Mouse (Mus musculus): ENCODE results near the gene She. TPM values are rescaled to one million over a fixed set of nuclear protein-coding genes. Genes with fewer than 3 reads are reported as not detected.

Gene She
- polyA plus RNA-seq, 1 experiment from 2014 or later: 11.2 TPM

DNA sequence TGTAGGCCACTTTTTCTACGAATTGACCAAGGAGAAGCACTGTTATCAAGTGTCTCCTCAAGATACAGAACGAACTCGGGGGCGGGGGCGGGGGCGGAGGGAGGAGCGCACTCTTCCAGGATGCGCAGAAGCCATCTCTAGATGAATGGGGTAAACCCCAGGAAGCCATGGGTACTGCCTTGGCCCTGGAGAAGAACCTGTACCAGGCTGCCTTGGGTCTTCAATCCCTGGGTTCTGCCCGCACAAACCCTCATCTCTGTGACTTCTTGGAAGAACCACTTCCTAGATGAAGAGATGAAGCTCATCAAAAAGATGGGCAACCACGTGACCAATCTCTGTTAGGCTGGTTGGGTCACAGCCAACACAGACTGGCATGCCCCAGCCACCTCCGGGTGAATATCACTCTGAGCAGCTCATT, 10.1 kb upstream of the She start:
- no peak overlapping the region for H3K4me3 ChIP-seq (ENCODE audit: low read depth, low read length)
- no peak overlapping the region for H3K9ac ChIP-seq (replicated peaks; ENCODE audit: low read depth)
- H3K4me2 ChIP-seq (replicated peaks; ENCODE audit: low read depth, low read length): no peak overlapping the region
- ATAC-seq (no peak), DNase-seq (ENCODE audit: low spot score) (no peak)
- TF ChIP-seq CTCF (IDR thresholded peaks at IDR 0.05): no peak
- TF ChIP-seq EP300 (IDR thresholded peaks at IDR 0.05): no peak
- no peaks in the 10 kb centered on the region for H3K9me3 ChIP-seq (ENCODE audit: low read length)
- 86% methylated on average over 11 of the region's 11 CpGs for WGBS
- no peaks in the 10 kb centered on the region for H3K27me3 ChIP-seq (replicated peaks; ENCODE audit: insufficient read depth, low read length)
- H3K4me1 ChIP-seq (ENCODE audit: insufficient read depth, low read depth, low read length): no peaks in the 10 kb centered on the region
- H3K36me3 ChIP-seq (ENCODE audit: insufficient read depth, low read length): no peaks in the 10 kb centered on the region
- H3K27ac ChIP-seq (ENCODE audit: low read length): no peak overlapping the region

DNA sequence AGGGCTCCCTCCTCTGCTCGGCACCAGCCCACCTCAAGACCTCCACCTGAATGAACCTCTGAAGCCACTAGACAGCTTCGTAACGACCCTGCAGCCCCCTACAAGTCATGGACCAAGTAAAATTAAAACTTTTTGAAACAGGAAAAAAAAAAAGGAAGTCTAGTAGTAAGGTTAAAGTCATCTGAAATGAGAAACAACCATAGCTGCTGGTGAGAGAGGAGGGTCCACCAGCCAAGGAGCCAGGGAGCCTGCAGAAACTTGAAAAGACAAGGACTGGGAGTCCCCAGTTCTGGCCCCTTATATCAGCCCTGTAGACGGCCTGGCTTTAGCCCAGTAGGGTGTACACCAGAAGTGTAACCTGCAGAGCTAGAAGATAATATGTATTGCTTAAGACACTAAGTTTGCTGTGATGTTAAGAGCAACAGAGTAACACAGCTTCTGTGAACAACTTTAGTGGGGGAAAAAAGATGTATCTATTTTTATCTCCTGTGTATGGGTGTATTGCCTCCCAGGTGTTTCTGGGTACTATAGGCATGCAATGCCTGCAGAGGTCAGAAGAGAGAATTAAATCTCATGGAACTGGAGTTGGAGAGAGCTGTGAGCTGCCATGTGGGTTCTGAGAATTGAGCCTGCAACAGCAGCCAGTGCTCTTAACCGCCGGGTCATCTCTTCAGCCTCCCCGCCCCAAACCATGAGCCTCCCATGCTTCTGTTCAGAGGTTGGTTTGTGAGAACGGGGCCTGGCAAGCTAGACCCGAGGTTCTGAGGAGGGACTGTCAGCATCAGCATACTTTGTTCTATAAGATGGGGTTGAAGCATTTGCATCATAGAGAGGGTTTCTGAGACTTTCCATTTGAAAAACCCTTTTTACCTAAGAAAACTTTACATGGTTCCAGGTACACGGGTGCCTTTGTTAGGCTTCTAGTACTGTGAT, 9.4 kb upstream of the She start:
- Histone ChIP-seq H3K27ac (ENCODE audit: low read length) (no peak overlapping the region), H3K4me3 (ENCODE audit: low read depth, low read length) (no peak overlapping the region), H3K9ac (replicated peaks; ENCODE audit: low read depth) (no peak overlapping the region), H3K9me3 (ENCODE audit: low read length) (no peaks in the 10 kb centered on the region), H3K4me2 (replicated peaks; ENCODE audit: low read depth, low read length) (no peak overlapping the region), H3K4me1 (ENCODE audit: insufficient read depth, low read depth, low read length) (no peaks in the 10 kb centered on the region), H3K36me3 (ENCODE audit: insufficient read depth, low read length) (no peaks in the 10 kb centered on the region), H3K27me3 (replicated peaks; ENCODE audit: insufficient read depth, low read length) (no peaks in the 10 kb centered on the region)
- DNase-seq (ENCODE audit: low spot score) (no peak), ATAC-seq (no peak)
- no peak for TF ChIP-seq EP300 (IDR thresholded peaks at IDR 0.05)
- TF ChIP-seq CTCF (IDR thresholded peaks at IDR 0.05): no peak
- 65% methylated on average over 10 of the region's 10 CpGs for WGBS

DNA sequence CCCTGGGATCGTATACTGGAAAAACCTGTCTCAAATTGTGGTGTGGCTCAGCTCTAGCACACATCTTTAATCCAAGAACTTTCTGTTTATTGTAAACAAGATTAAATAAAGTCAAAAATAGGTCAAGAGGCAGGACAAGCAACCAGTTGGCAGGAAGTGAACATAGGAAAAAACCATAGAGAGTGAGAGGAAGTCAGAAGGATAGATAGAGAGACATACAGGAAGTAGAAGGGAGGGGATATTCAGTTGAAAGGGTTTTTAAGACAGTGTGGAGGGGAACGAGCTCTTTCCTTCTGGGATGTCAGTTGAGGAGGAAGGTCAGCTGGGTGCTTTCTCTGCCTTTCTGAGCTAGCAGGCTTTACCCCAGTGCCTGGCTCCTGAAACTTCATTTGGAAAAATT, 7.6 kb upstream of the She start:
- no peaks in the 10 kb centered on the region for H3K36me3 ChIP-seq (ENCODE audit: insufficient read depth, low read length)
- no peaks in the 10 kb centered on the region for H3K27me3 ChIP-seq (replicated peaks; ENCODE audit: insufficient read depth, low read length)
- no peak overlapping the region for H3K27ac ChIP-seq (ENCODE audit: low read length)
- TF ChIP-seq CTCF (IDR thresholded peaks at IDR 0.05) (no peak), EP300 (IDR thresholded peaks at IDR 0.05) (peak; percentile 24; the same call in 1 of the 2 replicates)
- H3K4me3 ChIP-seq (ENCODE audit: low read depth, low read length): no peak overlapping the region
- no peak overlapping the region for H3K9ac ChIP-seq (replicated peaks; ENCODE audit: low read depth)
- no peak overlapping the region for H3K4me2 ChIP-seq (replicated peaks; ENCODE audit: low read depth, low read length)
- no peaks in the 10 kb centered on the region for H3K9me3 ChIP-seq (ENCODE audit: low read length)
- 30% methylated on average over 2 of the region's 2 CpGs for WGBS
- DNase-seq (ENCODE audit: low spot score): peak; percentile 30
- no peaks in the 10 kb centered on the region for H3K4me1 ChIP-seq (ENCODE audit: insufficient read depth, low read depth, low read length)
- no peak for ATAC-seq

DNA sequence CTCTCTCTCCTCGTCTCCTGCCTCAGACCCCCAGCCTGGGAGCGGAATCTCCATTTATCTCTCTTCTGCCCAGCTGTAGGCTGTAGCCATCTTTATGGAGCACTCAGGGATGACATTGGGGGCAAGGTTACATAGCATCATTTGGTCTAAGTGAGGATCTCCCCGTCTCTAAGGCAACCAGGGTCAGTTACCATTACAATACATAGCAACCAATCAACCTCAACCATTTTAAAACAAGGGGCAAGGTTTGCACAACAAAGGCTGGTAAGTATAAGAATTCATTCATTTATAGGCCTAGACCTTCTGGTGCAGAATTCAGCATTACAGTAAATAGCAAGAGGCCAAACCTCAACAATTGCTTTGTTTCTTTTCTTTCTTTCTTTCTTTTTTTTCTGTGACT, 4.9 kb upstream of the She start:
- H3K4me1 ChIP-seq (ENCODE audit: insufficient read depth, low read depth, low read length): no peaks in the 10 kb centered on the region
- 69% methylated on average over 3 of the region's 3 CpGs for WGBS
- no peak overlapping the region for H3K27ac ChIP-seq (ENCODE audit: low read length)
- DNase-seq (ENCODE audit: low spot score) (no peak), ATAC-seq (no peak)
- H3K36me3 ChIP-seq (ENCODE audit: insufficient read depth, low read length): no peaks in the 10 kb centered on the region
- TF ChIP-seq CTCF (IDR thresholded peaks at IDR 0.05): no peak
- no peak for TF ChIP-seq EP300 (IDR thresholded peaks at IDR 0.05)
- 0 out of 2 replicates have a peak, but pooled peaks cover 6% of the 10 kb centered on the region for H3K27me3 ChIP-seq (replicated peaks; ENCODE audit: insufficient read depth, low read length)
- H3K4me2 ChIP-seq (replicated peaks; ENCODE audit: low read depth, low read length): no peak overlapping the region
- H3K9me3 ChIP-seq (ENCODE audit: low read length): no peaks in the 10 kb centered on the region
- no peak overlapping the region for H3K4me3 ChIP-seq (ENCODE audit: low read depth, low read length)
- no peak overlapping the region for H3K9ac ChIP-seq (replicated peaks; ENCODE audit: low read depth)

DNA sequence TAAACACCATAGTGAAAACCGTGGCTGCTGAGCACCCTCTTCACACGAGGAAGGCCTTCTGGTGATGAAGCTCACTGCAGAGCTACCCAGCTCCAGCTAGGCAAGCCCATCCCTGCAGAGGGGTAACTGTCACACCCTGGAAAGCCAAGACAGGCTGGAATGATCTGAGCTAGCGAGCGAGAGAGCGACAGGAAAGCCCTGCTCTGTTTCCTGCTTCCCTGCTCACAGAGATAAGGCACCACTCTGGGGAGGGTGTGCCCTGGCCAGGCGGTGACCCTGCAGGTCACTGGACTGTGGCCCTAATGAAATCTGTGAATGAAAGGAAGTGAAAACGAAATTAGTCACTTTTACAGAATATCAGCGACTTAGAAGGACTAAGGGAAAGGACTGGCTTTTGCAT, 4.2 kb downstream of the She start:
- Histone ChIP-seq H3K9me3 (ENCODE audit: low read length) (no peaks in the 10 kb centered on the region), H3K27me3 (replicated peaks; ENCODE audit: insufficient read depth, low read length) (0 out of 2 replicates have a peak, but pooled peaks cover 15% of the 10 kb centered on the region), H3K4me2 (replicated peaks; ENCODE audit: low read depth, low read length) (no peak overlapping the region), H3K36me3 (ENCODE audit: insufficient read depth, low read length) (no peaks in the 10 kb centered on the region), H3K9ac (replicated peaks; ENCODE audit: low read depth) (no peak overlapping the region), H3K4me1 (ENCODE audit: insufficient read depth, low read depth, low read length) (no peaks in the 10 kb centered on the region), H3K27ac (ENCODE audit: low read length) (no peak overlapping the region), H3K4me3 (ENCODE audit: low read depth, low read length) (no peak overlapping the region)
- WGBS: 28% methylated on average over 8 of the region's 8 CpGs
- DNase-seq (ENCODE audit: low spot score) (peak; percentile 68), ATAC-seq (peak; percentile 89)
- peak; percentile 94 for TF ChIP-seq EP300 (IDR thresholded peaks at IDR 0.05)
- TF ChIP-seq CTCF (IDR thresholded peaks at IDR 0.05): no peak

DNA sequence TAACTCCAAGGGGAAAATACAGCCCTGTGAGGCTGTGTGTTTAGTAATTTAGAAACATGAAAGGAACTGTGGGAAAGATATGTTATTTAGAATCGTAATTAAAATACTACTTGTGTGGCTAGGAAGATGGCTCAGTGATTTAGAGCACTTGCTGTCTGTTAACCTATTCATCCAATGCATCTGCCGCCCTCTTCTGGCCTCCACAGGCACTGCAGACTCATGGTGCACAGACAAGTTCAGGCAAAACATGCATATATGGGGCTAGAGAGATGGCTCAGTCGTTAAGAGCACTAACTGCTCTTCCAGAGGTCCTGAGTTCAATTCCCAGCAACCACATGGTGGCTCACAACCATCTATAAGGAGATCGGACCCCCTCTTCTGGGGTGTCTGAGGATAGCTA, 11.1 kb downstream of the She start:
- no peaks in the 10 kb centered on the region for H3K9me3 ChIP-seq (ENCODE audit: low read length)
- no peaks in the 10 kb centered on the region for H3K36me3 ChIP-seq (ENCODE audit: insufficient read depth, low read length)
- H3K4me1 ChIP-seq (ENCODE audit: insufficient read depth, low read depth, low read length): no peaks in the 10 kb centered on the region
- no peak for DNase-seq (ENCODE audit: low spot score)
- H3K4me3 ChIP-seq (ENCODE audit: low read depth, low read length): no peak overlapping the region
- H3K9ac ChIP-seq (replicated peaks; ENCODE audit: low read depth): no peak overlapping the region
- H3K4me2 ChIP-seq (replicated peaks; ENCODE audit: low read depth, low read length): no peak overlapping the region
- peak; percentile 72 for TF ChIP-seq CTCF (IDR thresholded peaks at IDR 0.05)
- TF ChIP-seq EP300 (IDR thresholded peaks at IDR 0.05): no peak
- no peak for ATAC-seq
- 65% methylated on average over 4 of the region's 4 CpGs for WGBS
- no peaks in the 10 kb centered on the region for H3K27me3 ChIP-seq (replicated peaks; ENCODE audit: insufficient read depth, low read length)
- H3K27ac ChIP-seq (ENCODE audit: low read length): no peak overlapping the region
